In the genomic region with DNA sequence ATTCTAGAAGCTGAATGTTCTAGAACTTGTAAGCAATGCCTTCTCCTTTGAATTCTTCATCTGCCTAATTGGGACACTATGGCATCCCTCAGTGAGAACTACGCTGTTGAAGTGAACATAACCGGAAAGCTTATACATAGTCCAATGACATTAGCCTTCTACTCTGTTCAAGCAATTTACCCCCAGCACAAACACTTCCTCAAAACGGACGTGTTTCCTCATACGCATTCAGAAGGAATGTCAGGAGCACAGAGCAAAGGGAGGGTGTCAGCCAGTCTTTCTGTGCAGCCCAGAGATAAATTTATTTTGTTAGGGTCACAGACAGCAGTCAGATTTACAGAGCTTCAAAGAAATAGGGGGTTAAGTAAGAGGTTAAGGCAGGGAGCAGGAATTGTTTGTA, we compare ENCODE assay signal across 32 mouse cellular contexts.
"Had no signal": no experiment of that assay in that cellular context is flagged by ENCODE, and none has a peak within 500 bp of the region (broad histone marks: within the 10 kb centered on the region; RNA-seq: fewer than 3 reads in every experiment).

No protein-coding gene starts in this region.

- H3K9me3 ChIP-seq: limb, embryonic 10.5 days; limb, embryonic 12.5 days; limb, embryonic 13.5 days; limb, embryonic 15.5 days; liver, embryonic 12.5 days; liver, embryonic 13.5 days; liver, embryonic 15.5 days; lung, embryonic 15.5 days; megakaryocyte, embryonic 14.5 days; midbrain, embryonic 10.5 days; midbrain, embryonic 12.5 days; midbrain, embryonic 13.5 days; midbrain, embryonic 15.5 days; neural tube, embryonic 12.5 days; neural tube, embryonic 13.5 days had no signal

- H3K27me3 ChIP-seq: limb, embryonic 12.5 days; limb, embryonic 13.5 days; limb, embryonic 15.5 days; liver, embryonic 12.5 days; liver, embryonic 13.5 days; liver, embryonic 15.5 days; lung, embryonic 15.5 days; midbrain, embryonic 13.5 days; midbrain, embryonic 15.5 days; neural tube, embryonic 12.5 days had no signal

- H3K4me2 ChIP-seq: limb, embryonic 12.5 days; limb, embryonic 13.5 days; limb, embryonic 15.5 days; liver, embryonic 11.5 days; liver, embryonic 12.5 days; liver, embryonic 13.5 days; liver, embryonic 15.5 days; lung, embryonic 15.5 days; midbrain, embryonic 11.5 days; midbrain, embryonic 12.5 days; midbrain, embryonic 13.5 days; midbrain, embryonic 15.5 days; neural tube, embryonic 12.5 days; neural tube, embryonic 13.5 days had no signal

- H3K36me3 ChIP-seq: limb, embryonic 10.5 days; limb, embryonic 12.5 days; limb, embryonic 13.5 days; limb, embryonic 15.5 days; liver, embryonic 12.5 days; liver, embryonic 13.5 days; liver, embryonic 15.5 days; lung, embryonic 15.5 days; midbrain, embryonic 10.5 days; midbrain, embryonic 12.5 days; midbrain, embryonic 13.5 days; midbrain, embryonic 15.5 days; neural tube, embryonic 12.5 days; neural tube, embryonic 13.5 days had no signal

- H3K27ac ChIP-seq: left cerebral cortex, adult 2 months; limb, embryonic 10.5 days; limb, embryonic 12.5 days; limb, embryonic 13.5 days; limb, embryonic 15.5 days; liver, embryonic 12.5 days; liver, embryonic 13.5 days; liver, embryonic 14.5 days; liver, embryonic 15.5 days; lung, embryonic 15.5 days; macrophage; midbrain, embryonic 10.5 days; midbrain, embryonic 12.5 days; midbrain, embryonic 13.5 days; midbrain, embryonic 15.5 days; neural tube, embryonic 12.5 days; neural tube, embryonic 13.5 days had no signal

- H3K4me1 ChIP-seq: liver, embryonic 13.5 days; liver, embryonic 15.5 days; lung, embryonic 15.5 days; midbrain, embryonic 15.5 days had no signal

- ATAC-seq: liver, embryonic 12.5 days; liver, postnatal 0 days; lung, postnatal 0 days; midbrain, embryonic 13.5 days; midbrain, embryonic 15.5 days; midbrain, embryonic 16.5 days had no signal

- H3K4me3 ChIP-seq: left cerebral cortex, adult 2 months; limb, embryonic 10.5 days; limb, embryonic 12.5 days; limb, embryonic 13.5 days; limb, embryonic 15.5 days; liver, embryonic 12.5 days; liver, embryonic 13.5 days; liver, embryonic 15.5 days; lung, embryonic 15.5 days; megakaryocyte, embryonic 14.5 days; midbrain, embryonic 10.5 days; midbrain, embryonic 12.5 days; midbrain, embryonic 13.5 days; midbrain, embryonic 15.5 days; myocyte; neural tube, embryonic 12.5 days; neural tube, embryonic 13.5 days had no signal

- H3K9ac ChIP-seq: limb, embryonic 12.5 days; limb, embryonic 13.5 days; limb, embryonic 15.5 days; liver, embryonic 12.5 days; liver, embryonic 13.5 days; liver, embryonic 14.5 days; liver, embryonic 15.5 days; liver, postnatal 0 days; lung, embryonic 15.5 days; midbrain, embryonic 12.5 days; midbrain, embryonic 13.5 days; midbrain, embryonic 15.5 days; neural tube, embryonic 12.5 days; neural tube, embryonic 13.5 days had no signal

- DNase-seq: left cerebral cortex, postnatal 4 days; liver; liver, embryonic 13.5 days; liver, postnatal 0 days; lung, adult 18-20 months; lung, adult 2 months; lung, postnatal 10 days; lung, postnatal 36 days; lung, postnatal 4 days; midbrain, embryonic 14.5 days had no signal
